Mouse (Mus musculus): ENCODE data around the gene Sass6.

DNA sequence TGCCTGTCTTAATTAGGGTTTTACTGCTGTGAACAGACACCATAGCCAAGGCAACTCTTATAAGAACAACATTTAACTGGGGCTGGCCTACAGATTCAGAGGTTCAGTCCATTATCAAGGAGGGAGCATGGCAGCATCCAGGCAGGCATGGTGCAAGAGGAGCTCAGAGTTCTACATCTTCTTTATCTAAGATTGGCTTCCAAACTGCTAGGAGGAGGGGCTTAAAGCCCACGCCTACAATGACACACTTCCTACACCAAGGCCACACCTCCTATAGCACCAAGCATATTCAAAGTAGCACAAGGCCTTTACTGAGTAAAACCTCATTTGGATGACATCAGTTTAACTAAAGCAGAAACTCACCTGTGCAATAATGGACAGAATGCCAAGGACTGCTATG lies 45.2 kb downstream of the Sass6 start:
- TF ChIP-seq MYC (IDR thresholded peaks at IDR 0.05; ENCODE audit: low read depth, low read length) (no peak), ZNF384 (IDR thresholded peaks at IDR 0.05; ENCODE audit: low read depth, low read length) (no peak), CTCF (conservative IDR thresholded peaks at IDR 0.05 in 1 of 2, IDR thresholded peaks at IDR 0.05 in 1 of 2; ENCODE audit: low read depth in 2 of 2, low read length in 2 of 2) (no peak)
